Mouse (Mus musculus) activated CD4-positive, CD25-positive, alpha-beta regulatory T cell, adult 9 weeks (primary cell): ENCODE data around the gene Tac4. TPM values are rescaled to one million over a fixed set of nuclear protein-coding genes. Genes with fewer than 3 reads are reported as not detected.

Experiments
- polyA plus RNA-seq: library from polyadenylated mRNA; unstranded; fragments of 100-300 nt; shearing (Covaris generic); gene quantifications from one replicate; pipeline ENCODE4 v1.2.1, GENCODE M21; 2017

Gene Tac4
- polyA plus RNA-seq = not detected

DNA sequence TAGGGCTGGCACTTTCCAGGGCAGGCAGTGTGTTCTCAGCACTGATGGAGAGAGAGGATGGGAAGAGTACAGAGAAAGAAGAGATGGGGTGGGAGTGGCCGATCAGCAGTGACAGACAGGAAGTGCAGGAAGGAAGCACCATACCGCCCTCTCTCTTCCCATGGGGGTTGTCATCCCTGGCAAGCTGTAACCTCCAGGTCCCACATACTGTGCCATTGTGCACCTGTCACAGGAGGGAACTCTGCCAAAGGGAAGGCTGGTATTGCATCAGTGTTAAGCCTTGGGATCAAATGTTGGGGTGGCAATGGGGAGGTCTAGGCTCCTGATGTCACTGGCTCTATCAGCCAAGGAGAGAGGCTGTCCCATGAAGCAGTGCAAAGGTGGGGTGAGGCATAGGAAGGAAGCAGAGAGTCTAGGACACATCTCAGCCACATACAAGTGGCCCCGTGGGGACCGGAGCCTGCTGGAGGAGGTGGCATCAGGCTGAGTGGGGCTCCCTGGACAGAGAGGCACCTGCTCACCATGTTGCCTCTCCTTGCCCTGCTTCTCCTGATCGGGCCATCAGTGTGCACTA is at the start of gene Tac4:
Tac4 (plus strand) TSS at position 352 of the 574 bp plus-strand sequence.

DNA sequence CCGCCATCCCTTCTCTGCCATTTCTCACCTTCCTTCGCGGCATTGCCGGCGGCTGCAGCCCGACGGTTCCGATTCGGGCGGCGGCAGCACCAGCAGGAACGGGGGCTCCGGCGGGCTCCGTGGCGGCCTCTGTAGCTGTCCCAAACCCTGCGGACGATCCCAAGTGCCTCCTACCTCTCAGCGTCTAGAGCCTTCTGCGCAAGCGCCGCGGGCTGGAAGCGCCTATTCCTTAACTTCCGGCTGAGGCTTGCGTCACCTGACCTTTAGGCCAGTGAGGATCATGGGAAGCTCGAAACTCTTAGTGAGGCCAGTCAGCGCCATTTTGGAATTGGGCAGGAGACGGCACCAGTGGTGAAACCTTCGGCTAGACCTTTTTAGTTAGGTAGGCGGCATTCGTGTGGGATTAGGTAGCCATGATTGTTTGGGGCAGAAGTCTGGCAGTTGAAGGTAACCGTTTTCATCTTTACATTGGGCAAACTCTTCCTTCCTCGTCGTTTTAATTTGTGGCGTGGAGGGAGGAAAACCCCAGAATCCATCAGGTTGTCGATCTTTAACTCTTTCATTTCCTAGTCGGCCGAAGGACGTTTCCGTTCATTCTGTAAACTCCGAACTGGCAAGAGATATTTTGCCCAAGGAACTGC is 48.8 kb downstream of the Tac4 start, which contains the start of gene Kat7:
Kat7 (minus strand) TSS at position 240 of the 641 bp plus-strand sequence.

Other genes with a start within 250 kb of the Tac4 start
- 17.3 TPM for gene Pdk2, start 220.2 kb upstream of the Tac4 start, polyA plus RNA-seq
- gene Itga3, start 184.7 kb upstream of the Tac4 start, polyA plus RNA-seq = 1.7 TPM
- not detected for gene Dlx3, start 141.4 kb upstream of the Tac4 start, polyA plus RNA-seq
- gene Dlx4, start 115.3 kb upstream of the Tac4 start, polyA plus RNA-seq = not detected
- gene Kat7, start 48.7 kb downstream of the Tac4 start, polyA plus RNA-seq = 116 TPM
- 22.3 TPM for gene Fam117a, start 75.5 kb downstream of the Tac4 start, polyA plus RNA-seq
- gene Slc35b1, start 123.2 kb downstream of the Tac4 start, polyA plus RNA-seq = 79.2 TPM
- 213 TPM for gene Spop, start 152.6 kb downstream of the Tac4 start, polyA plus RNA-seq